Mouse (Mus musculus): ENCODE data around the gene Fam117a.

- TF ChIP-seq MAFK (IDR thresholded peaks at IDR 0.05; ENCODE audit: insufficient read depth, low read depth, low read length) = no peak
- no peak for TF ChIP-seq HCFC1 (IDR thresholded peaks at IDR 0.05; ENCODE audit: borderline replicate concordance, insufficient read depth, low read length)
- no peak for TF ChIP-seq ZC3H11A (IDR thresholded peaks at IDR 0.05; ENCODE audit: borderline replicate concordance, low read depth, low read length)
- TF ChIP-seq ZNF384 (IDR thresholded peaks at IDR 0.05; ENCODE audit: low read depth, low read length) = no peak
Observed at GRCm38 (mm10) chr11:95324181-95324580, 12.6 kb upstream of the Fam117a start.

Data from ES-E14 (cell line).